Mouse (Mus musculus): ENCODE measurements at regions not wholly inside any gene's neighbourhood (a gene's known extent, or its start where the extent isn't known, plus 50 kb on each side); places are given as distances from the start of the nearest gene placed in this dataset.
A peak's percentile ranks its signal among the peaks of the same experiment; 100 is the strongest.

DNA sequence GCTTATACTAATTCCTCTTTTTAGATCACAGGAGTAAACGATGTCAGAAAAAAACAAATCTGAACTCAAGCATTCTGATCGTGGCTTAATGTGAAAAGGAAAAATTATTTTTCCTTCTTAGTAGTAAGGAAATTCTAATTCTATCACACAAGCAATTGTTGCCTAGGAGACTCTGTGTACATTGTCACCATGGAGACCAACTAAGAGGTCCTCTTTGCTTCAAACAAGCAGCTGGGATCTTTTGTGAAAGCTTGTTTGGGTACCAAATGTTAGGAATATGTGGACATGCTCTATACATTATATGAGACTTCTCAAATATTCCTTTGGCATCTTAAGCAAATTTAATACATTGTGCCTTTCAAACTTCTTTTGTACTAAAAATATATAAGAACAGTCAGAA, 345.9 kb upstream of the Atp10a start:
- no peak for ATAC-seq (ENCODE audit: insufficient read depth, low FRiP score, low read depth)
- 60% methylated on average over 2 of the region's 2 CpGs for WGBS
- Histone ChIP-seq H3K9me3 (no peaks in the 10 kb centered on the region), H3K4me1 (no peaks in the 10 kb centered on the region), H3K9ac (no peak overlapping the region), H3K4me3 (replicated peaks) (no peak overlapping the region), H3K27me3 (replicated peaks) (no peaks in the 10 kb centered on the region), H3K4me2 (no peak overlapping the region), H3K27ac (no peak overlapping the region), H3K36me3 (no peaks in the 10 kb centered on the region)

DNA sequence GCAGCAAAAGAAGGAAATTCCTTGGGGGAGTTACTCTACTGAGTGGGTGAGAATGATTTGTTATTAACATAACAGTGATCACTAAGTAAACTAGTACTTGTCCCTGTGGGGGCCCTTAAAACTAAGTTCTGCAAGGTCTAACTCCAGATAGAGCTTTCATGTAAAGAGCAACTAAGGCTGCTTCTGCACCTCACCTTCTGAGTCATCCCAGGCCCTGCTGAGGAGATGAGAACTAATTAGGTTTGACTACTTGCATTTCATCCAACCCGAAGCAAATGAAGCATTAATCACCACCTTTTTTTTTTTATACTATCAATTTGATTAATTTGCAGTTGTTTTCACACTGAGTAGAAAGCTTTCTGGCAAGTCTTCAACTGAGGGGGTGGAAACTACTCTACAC, 333.6 kb upstream of the Atp10a start:
- H3K27me3 ChIP-seq (replicated peaks), result no peaks in the 10 kb centered on the region
- no peak overlapping the region for H3K4me3 ChIP-seq (replicated peaks)
- no peak overlapping the region for H3K9ac ChIP-seq
- H3K27ac ChIP-seq, result no peak overlapping the region
- no peaks in the 10 kb centered on the region for H3K4me1 ChIP-seq
- ATAC-seq (ENCODE audit: insufficient read depth, low FRiP score, low read depth), result no peak
- no peak overlapping the region for H3K4me2 ChIP-seq
- no peaks in the 10 kb centered on the region for H3K9me3 ChIP-seq
- no peaks in the 10 kb centered on the region for H3K36me3 ChIP-seq
- 35% methylated on average over 1 of the region's 1 CpGs for WGBS

DNA sequence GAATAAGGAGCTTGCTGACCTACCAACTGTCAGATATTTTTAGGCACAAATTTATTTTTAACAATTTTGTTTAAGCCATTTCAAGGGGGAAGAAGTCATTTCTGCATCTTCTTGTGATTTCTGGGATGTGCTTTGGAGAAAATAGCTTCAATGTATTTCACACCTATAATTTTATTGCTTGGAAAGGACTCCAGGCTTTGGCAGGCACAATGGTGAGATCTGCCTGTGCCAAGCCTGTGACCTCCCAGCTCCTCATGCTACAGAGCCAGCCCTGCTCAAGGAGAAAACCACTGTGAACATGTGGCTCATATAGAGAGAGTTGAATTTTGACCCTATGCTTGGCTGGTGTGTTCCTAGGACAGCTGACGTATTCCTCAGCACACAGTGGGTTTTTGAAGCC, 288.6 kb upstream of the Atp10a start:
- Histone ChIP-seq H3K9me3 (no peaks in the 10 kb centered on the region), H3K9ac (no peak overlapping the region), H3K36me3 (no peaks in the 10 kb centered on the region), H3K27me3 (replicated peaks) (no peaks in the 10 kb centered on the region), H3K4me2 (no peak overlapping the region), H3K4me3 (replicated peaks) (no peak overlapping the region), H3K27ac (no peak overlapping the region), H3K4me1 (no peaks in the 10 kb centered on the region)
- 58% methylated on average over 1 of the region's 1 CpGs for WGBS
- ATAC-seq (ENCODE audit: insufficient read depth, low FRiP score, low read depth), result no peak

DNA sequence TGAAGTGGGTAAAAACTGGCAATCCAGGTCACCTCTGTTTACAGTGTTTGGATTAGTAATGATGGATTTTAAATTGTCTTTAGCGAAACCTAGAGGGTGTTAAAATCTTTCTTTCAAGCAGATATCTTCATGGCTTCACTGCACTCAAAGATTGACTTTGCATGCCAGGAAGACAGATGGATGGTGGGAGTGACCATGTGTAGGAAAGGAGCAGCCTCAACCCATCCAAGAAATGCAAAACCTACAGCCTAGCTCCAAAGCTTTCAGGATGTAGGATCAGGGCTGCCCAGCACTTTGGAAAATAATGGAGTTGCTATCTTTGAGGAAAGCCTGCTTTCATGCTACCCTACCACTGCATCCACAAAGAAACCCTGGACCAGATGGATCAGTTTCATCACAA, 272.6 kb upstream of the Atp10a start:
- no peak for ATAC-seq (ENCODE audit: insufficient read depth, low FRiP score, low read depth)
- no peak overlapping the region for H3K27ac ChIP-seq

DNA sequence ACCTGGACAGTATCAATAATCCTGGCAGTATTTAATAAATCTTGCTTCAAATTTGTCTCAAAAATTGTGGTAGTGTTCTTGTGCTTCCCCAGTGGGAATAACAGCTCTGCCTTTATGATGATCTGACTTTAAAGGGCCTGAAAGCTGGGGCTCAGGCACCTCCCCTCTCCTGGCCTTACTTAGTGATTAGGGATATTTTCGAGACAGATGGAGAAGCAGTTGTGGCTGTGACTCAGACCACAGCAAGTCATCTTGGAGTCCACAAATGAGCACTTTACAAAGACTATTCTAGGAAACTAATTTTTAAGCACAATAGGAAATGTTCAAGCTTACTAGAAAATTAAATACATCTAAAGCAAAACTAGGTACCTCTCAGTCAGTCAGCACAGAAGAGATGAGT, 267.6 kb upstream of the Atp10a start:
- ATAC-seq (ENCODE audit: insufficient read depth, low FRiP score, low read depth), result no peak
- Histone ChIP-seq H3K27me3 (replicated peaks) (no peaks in the 10 kb centered on the region), H3K9me3 (no peaks in the 10 kb centered on the region), H3K4me1 (no peaks in the 10 kb centered on the region), H3K4me2 (no peak overlapping the region), H3K4me3 (replicated peaks) (no peak overlapping the region), H3K9ac (no peak overlapping the region), H3K36me3 (no peaks in the 10 kb centered on the region), H3K27ac (no peak overlapping the region)
- 64% methylated on average over 1 of the region's 1 CpGs for WGBS

More for the DNA sequence above, 272.6 kb upstream of the Atp10a start:
- Histone ChIP-seq H3K36me3 (no peaks in the 10 kb centered on the region), H3K9ac (no peak overlapping the region), H3K4me3 (replicated peaks) (no peak overlapping the region), H3K4me1 (no peaks in the 10 kb centered on the region), H3K9me3 (no peaks in the 10 kb centered on the region), H3K27me3 (replicated peaks) (no peaks in the 10 kb centered on the region), H3K4me2 (no peak overlapping the region)
- WGBS, result 35% methylated on average over 1 of the region's 1 CpGs

DNA sequence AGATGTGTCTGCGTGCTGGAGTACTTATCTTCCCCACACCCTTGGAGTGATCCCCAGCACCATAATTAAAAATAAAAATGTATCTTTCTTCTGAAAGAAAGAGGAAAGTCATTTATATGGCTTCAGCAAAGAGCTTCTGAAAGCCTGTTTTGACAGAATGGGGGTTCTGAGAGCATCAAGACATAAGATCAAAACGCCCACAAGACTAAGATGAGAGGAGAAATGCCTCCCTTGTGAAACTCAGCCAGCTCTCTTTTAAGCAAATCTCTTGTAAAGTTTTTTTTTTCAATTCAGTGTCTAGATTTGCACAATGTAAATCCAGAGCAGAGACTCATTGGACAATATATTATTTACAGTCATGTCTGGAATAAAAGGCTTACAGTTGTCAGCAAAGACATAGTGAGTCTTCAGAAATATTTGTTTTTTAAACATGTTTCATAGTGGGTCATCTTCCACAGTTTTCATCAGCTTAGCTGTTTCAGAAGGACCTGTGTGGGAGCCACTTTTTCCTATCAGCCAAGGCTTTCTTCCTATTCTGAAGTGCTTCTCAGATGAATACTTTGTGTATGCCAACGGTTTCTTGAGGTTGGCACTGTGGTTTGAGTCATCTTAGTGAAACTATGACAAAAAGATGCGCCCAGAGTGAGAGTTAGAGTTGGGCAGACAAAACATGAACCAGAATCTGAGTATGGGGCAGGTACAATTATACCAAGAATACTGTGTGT, 263.4 kb upstream of the Atp10a start:
- Histone ChIP-seq H3K27ac (no peak overlapping the region), H3K27me3 (replicated peaks) (no peaks in the 10 kb centered on the region), H3K4me3 (replicated peaks) (no peak overlapping the region), H3K36me3 (no peaks in the 10 kb centered on the region), H3K9ac (no peak overlapping the region), H3K4me1 (no peaks in the 10 kb centered on the region), H3K9me3 (no peaks in the 10 kb centered on the region), H3K4me2 (no peak overlapping the region)
- 74% methylated on average over 4 of the region's 4 CpGs for WGBS
- ATAC-seq (ENCODE audit: insufficient read depth, low FRiP score, low read depth), result no peak

DNA sequence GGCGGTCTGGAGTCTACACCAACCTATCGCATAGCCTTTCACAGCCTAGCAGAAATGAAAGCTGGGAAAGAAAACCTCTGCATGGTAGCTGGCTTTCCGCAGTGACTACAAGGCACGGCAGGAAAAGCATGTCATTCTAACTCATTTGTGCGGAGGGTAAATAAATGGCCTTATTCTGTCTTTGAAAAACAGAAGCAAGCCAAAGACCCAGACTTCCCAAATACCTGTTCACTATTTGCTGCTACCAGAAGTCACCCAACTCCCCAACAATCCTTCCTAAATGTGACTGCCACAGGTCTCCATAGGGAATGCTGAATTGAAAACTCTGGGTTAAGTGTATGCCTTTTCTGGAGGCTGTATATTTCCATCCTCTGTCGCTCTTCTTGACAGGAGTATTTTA, 258.0 kb upstream of the Atp10a start:
- Histone ChIP-seq H3K4me1 (no peaks in the 10 kb centered on the region; the same call in 1 of the 2 replicates), H3K36me3 (no peaks in the 10 kb centered on the region), H3K27me3 (replicated peaks) (no peaks in the 10 kb centered on the region), H3K9ac (no peak overlapping the region; the same call in 1 of the 2 replicates), H3K9me3 (no peaks in the 10 kb centered on the region), H3K4me2 (peak overlapping the region; percentile 56), H3K27ac (peak overlapping the region; percentile 90), H3K4me3 (replicated peaks) (peak overlapping the region; percentile 60)
- WGBS, result 21% methylated on average over 6 of the region's 6 CpGs
- no peak for ATAC-seq (ENCODE audit: insufficient read depth, low FRiP score, low read depth)

DNA sequence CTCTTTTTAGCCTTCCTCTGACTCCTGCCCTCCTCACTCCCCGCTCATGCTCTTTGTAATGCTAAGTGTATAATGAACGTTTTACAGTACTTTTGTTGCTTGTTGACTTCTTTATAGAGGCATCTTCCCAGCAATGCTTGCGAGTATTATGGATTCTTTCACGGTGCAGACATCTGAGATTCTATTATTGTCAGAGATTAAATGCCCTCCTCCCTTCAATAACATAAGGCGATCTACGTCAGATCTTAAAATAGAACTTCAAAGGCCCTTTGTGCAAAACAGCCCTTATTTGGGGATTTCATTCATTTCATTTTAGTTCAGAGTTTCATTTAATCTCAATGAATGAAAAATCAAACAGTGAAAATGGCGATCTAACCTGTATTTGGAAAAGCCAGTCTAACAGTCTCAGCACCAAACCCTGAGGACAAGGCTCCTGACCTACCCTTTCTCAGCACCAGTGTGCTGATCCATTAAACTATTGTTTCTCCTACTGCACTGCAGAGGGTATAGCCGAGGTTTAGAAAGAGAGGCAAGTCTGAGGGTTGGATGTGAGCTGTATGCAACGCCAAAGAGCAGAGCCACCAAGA, 257.3 kb upstream of the Atp10a start:
- ATAC-seq (ENCODE audit: insufficient read depth, low FRiP score, low read depth), result no peak
- Histone ChIP-seq H3K36me3 (no peaks in the 10 kb centered on the region), H3K27ac (peak overlapping the region; percentile 90), H3K4me3 (replicated peaks) (peak overlapping the region; percentile 60), H3K4me2 (peak overlapping the region; percentile 56), H3K9me3 (no peaks in the 10 kb centered on the region), H3K27me3 (replicated peaks) (no peaks in the 10 kb centered on the region), H3K4me1 (no peaks in the 10 kb centered on the region; the same call in 1 of the 2 replicates), H3K9ac (peak overlapping the region; percentile 26; the same call in 1 of the 2 replicates)
- WGBS, result 2% methylated on average over 9 of the region's 9 CpGs

DNA sequence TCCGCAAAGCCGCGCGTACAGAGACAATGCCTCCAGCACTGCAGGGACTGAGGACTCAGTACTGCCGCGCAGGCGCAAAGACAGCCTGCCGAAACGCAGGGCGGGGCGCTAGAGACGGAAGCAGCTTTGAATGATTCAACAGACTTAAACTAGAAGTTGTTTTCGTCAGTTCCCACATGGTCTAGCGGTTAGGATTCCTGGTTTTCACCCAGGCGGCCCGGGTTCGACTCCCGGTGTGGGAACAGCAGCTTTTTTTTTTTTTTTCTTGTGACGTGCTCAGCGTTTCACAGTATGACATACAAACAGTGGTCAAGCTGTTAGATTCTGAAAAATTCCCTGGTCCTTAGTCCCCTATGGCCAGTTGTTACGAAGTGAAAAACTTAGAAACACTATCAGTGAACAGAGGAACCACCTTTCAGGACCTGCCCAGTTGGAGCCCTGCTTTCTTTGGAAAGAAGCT, 256.8 kb upstream of the Atp10a start:
- peak; percentile 98 for ATAC-seq (ENCODE audit: insufficient read depth, low FRiP score, low read depth)
- Histone ChIP-seq H3K9me3 (no peaks in the 10 kb centered on the region), H3K4me3 (replicated peaks) (peak overlapping the region; percentile 60), H3K9ac (0 out of 2 replicates have a peak overlapping the region, but pooled peaks have one; percentile 26), H3K36me3 (no peaks in the 10 kb centered on the region), H3K27me3 (replicated peaks) (no peaks in the 10 kb centered on the region), H3K4me1 (no peaks in the 10 kb centered on the region; the same call in 1 of the 2 replicates), H3K27ac (peak overlapping the region; percentile 90), H3K4me2 (peak overlapping the region; percentile 56)
- under 1% methylated on average over 21 of the region's 21 CpGs for WGBS

DNA sequence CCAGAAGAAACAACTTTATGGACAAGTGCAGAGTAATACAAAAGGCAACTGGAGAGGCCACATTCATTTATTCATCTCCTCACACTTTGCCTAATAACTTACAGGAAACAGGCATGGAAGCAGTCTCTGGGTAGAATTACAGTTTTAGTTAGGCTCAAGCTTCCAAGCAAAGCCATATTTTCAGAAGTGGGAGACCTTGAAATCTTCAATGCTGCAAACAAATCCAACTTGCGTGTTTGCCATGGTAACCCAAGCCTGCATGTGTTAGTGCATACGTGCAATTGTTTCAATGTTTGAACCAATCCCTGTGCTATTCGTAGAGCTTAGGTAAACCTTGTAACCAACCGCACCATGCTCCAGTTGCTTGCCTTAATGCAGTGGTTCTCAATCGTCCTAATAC, 256.3 kb upstream of the Atp10a start:
- Histone ChIP-seq H3K4me1 (no peaks in the 10 kb centered on the region; the same call in 1 of the 2 replicates), H3K9me3 (no peaks in the 10 kb centered on the region), H3K9ac (0 out of 2 replicates have a peak overlapping the region, but pooled peaks have one; percentile 11), H3K4me2 (peak overlapping the region; percentile 56), H3K27ac (peak overlapping the region; percentile 57), H3K27me3 (replicated peaks) (no peaks in the 10 kb centered on the region), H3K4me3 (replicated peaks) (peak overlapping the region; percentile 60), H3K36me3 (no peaks in the 10 kb centered on the region)
- ATAC-seq (ENCODE audit: insufficient read depth, low FRiP score, low read depth), result no peak
- 27% methylated on average over 5 of the region's 5 CpGs for WGBS

DNA sequence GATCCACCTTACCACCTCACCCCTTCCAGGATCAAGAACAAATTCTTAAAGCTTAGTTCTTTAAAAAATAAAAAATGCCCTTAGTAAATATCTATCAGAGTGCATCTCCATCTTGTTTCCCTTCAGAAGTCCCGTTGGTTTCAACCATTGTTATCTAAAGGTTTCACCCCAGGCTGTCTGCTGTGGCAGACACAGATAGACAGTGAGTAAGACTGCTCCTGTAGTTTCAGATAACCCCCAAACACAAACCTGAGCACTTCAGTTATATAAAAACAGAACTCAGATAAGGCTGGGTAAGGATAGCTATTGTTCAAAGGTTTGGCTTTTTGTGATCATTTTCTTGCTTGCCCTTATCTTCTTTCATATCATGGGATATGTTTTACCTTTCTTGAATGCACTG, 255.4 kb upstream of the Atp10a start:
- H3K27ac ChIP-seq, result no peak overlapping the region
- H3K9me3 ChIP-seq, result no peaks in the 10 kb centered on the region
- no peaks in the 10 kb centered on the region for H3K27me3 ChIP-seq (replicated peaks)
- ATAC-seq (ENCODE audit: insufficient read depth, low FRiP score, low read depth), result no peak
- no peaks in the 10 kb centered on the region for H3K36me3 ChIP-seq
- no peak overlapping the region for H3K4me3 ChIP-seq (replicated peaks)
- H3K4me1 ChIP-seq, result no peaks in the 10 kb centered on the region; the same call in 1 of the 2 replicates
- H3K9ac ChIP-seq, result no peak overlapping the region
- WGBS, result 61% methylated on average over 1 of the region's 1 CpGs
- no peak overlapping the region for H3K4me2 ChIP-seq

DNA sequence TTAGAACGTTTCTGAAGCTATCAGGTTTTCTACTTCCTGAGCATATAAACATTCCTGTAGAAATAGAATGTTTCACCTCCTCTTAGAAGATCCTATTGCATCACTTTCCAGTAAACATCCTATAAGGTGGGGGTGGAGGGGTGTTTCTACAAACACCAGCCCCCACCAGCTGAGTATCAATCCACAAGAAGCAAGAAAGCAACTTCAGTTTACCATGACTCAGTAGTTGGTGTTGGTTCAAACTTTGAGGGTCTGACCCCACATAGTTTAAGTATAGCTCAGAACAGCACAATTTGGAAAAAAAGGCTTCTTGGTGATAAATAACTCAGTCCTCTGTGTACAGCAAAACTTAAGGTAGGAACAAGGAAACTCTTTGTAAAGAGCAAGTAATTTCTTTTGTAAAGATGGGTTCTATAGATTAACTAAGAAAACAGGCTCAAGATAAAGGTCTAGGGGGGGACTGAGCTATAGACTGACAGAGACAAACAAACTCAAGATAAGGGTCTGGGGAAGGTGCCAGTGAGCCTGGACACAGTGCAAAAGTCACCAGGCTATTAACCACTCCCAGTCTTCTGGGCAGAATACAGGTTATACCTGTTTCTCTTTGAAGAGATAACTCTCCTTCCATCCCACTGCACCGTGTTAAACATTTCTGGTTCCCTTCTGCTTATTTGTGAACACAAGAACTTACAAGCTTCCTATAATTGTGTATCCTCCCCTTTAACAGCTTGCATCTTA, 218.9 kb upstream of the Atp10a start:
- no peak overlapping the region for H3K4me3 ChIP-seq (replicated peaks)
- H3K27ac ChIP-seq, result 0 out of 2 replicates have a peak overlapping the region, but pooled peaks have one; percentile 7
- WGBS, result 14% methylated on average over 2 of the region's 2 CpGs
- peak; percentile 96 for ATAC-seq (ENCODE audit: insufficient read depth, low FRiP score, low read depth)
- no peaks in the 10 kb centered on the region for H3K4me1 ChIP-seq
- no peak overlapping the region for H3K9ac ChIP-seq
- H3K36me3 ChIP-seq, result no peaks in the 10 kb centered on the region
- no peak overlapping the region for H3K4me2 ChIP-seq
- H3K27me3 ChIP-seq (replicated peaks), result no peaks in the 10 kb centered on the region
- no peaks in the 10 kb centered on the region for H3K9me3 ChIP-seq

Data from stomach, embryonic 15.5 days (tissue).